Mouse (Mus musculus) liver, embryonic 14.5 days (tissue): ENCODE measurements around the gene Oscp1. TPM values are rescaled to one million over a fixed set of nuclear protein-coding genes. Genes with fewer than 3 reads are reported as not detected.

Experiments used
- ATAC-seq: fragments of 200-750 bp; cut with Nextera tagmentation; 2 replicates; pipeline ENCODE4 v1.8.0; 2017; ENCODE audit warnings: moderate number of reproducible peaks, mild to moderate bottlenecking, moderate library complexity; ENCODE audit not compliant: insufficient read depth
- DNase-seq, 3 experiments: peaks; one replicate each; pipeline ENCODE4 v3.0.0-alpha.2; 2012 to 2013; ENCODE audit warnings: low read depth in 3 of 3, low spot score in 3 of 3
- H3K27ac ChIP-seq: fragments of 300-500 bp; sonication (generic); 2 replicates; pipeline ENCODE4 v1.5.1; 2014; ENCODE audit warnings: moderate library complexity, mild to moderate bottlenecking, control low read depth, inconsistent platforms
- H3K27me3 ChIP-seq: fragments of 300-500 bp; sonication (generic); 2 replicates; pipeline ENCODE4 v1.6.1; 2014; ENCODE audit warnings: mild to moderate bottlenecking, low read length, moderate library complexity; ENCODE audit not compliant: control insufficient read depth, insufficient read depth
- H3K36me3 ChIP-seq: fragments of 300-500 bp; sonication (generic); replicated peaks from 2 replicates; pipeline ENCODE4 v1.6.1; 2014; ENCODE audit warnings: low read depth; ENCODE audit not compliant: control insufficient read depth, insufficient read depth
- H3K4me1 ChIP-seq, 2 experiments: fragments of 200-500 bp in 1 of 2; fragments of 300-500 bp in 1 of 2; sonication (generic) in 1 of 2; replicated peaks; 2 replicates each; pipeline ENCODE4 v1.6.1; 2012 to 2014; ENCODE audit warnings: antibody characterized with exemption in 1 of 2, inconsistent platforms in 1 of 2, low read length in 1 of 2; ENCODE audit not compliant: control insufficient read depth in 2 of 2, insufficient read depth in 2 of 2
- H3K4me2 ChIP-seq: fragments of 300-500 bp; sonication (generic); 2 replicates; pipeline ENCODE4 v1.6.1; 2014; ENCODE audit warnings: low read depth, mild to moderate bottlenecking, control low read depth, moderate library complexity
- H3K4me3 ChIP-seq, 2 experiments: fragments of 200-500 bp in 1 of 2; fragments of 300-500 bp in 1 of 2; sonication (generic) in 1 of 2; 2 replicates each; pipeline ENCODE4 v1.5.1; 2012 to 2014; ENCODE audit warnings: low read depth in 2 of 2, low read length in 2 of 2, mild to moderate bottlenecking in 2 of 2, control low read depth in 1 of 2, inconsistent platforms in 1 of 2, moderate library complexity in 1 of 2; ENCODE audit not compliant: insufficient read depth in 1 of 2
- H3K9ac ChIP-seq: fragments of 300-500 bp; sonication (generic); replicated peaks from 2 replicates; pipeline ENCODE4 v1.6.1; 2014; ENCODE audit warnings: mild to moderate bottlenecking, control low read depth, moderate library complexity
- H3K9me3 ChIP-seq: fragments of 300-500 bp; sonication (generic); 2 replicates; pipeline ENCODE4 v1.6.1; 2016; ENCODE audit warnings: low read length, mixed read lengths; ENCODE audit not compliant: control insufficient read depth
- CTCF ChIP-seq: IDR thresholded peaks from 2 replicates; pipeline ENCODE4 v1.5.1; 2016; ENCODE audit warnings: antibody characterized with exemption, low read depth, control low read depth
- EP300 ChIP-seq: IDR thresholded peaks from 2 replicates; pipeline ENCODE4 v1.6.1; 2016; ENCODE audit warnings: antibody characterized with exemption, low read depth
- WGBS: fragments of 180-500 bp; shearing (Covaris S2); extraction: QIAGEN DNeasy Blood & Tissue Kit; methylation state at CpG from one replicate; pipeline ENCODE4 v1.1.7; 2014; ENCODE audit not compliant: insufficient replicate concordance; 5-methylcytosine and 5-hydroxymethylcytosine counted together
- polyA plus RNA-seq, 2 experiments: library from polyadenylated mRNA; depleted of rRNA in 1 of 2; stranded (reverse) in 1 of 2; unstranded in 1 of 2; fragments of >200 nt; fragmentation: Nextera tagmentation in 1 of 2; extraction: Ambion mirVana in 1 of 2; gene quantifications; 2 replicates each; pipeline versions ENCODE4 v1.2.1 to v1.2.3; 2012 to 2014

Oscp1 gene
- polyA plus RNA-seq, 2 experiments, result 0.29 to 1.8 TPM

GRCm38 (mm10) chr4:126110374-126111152 is 52.2 kb downstream of the Oscp1 start:
- H3K36me3 ChIP-seq, result no peaks in the 10 kb centered on the region
- 0 out of 2 replicates have a peak overlapping the region, but pooled peaks have one; percentile 11 for H3K9ac ChIP-seq
- H3K27me3 ChIP-seq, result no peaks in the 10 kb centered on the region
- ATAC-seq (peak; percentile 24; the same call in 1 of the 2 replicates), DNase-seq (no peak)
- H3K9me3 ChIP-seq, result no peaks in the 10 kb centered on the region
- H3K27ac ChIP-seq, result peak overlapping the region; percentile 11; the same call in 1 of the 2 replicates
- H3K4me3 ChIP-seq, result no peak overlapping the region
- WGBS, result 12% methylated on average over 12 of the region's 12 CpGs
- TF ChIP-seq CTCF (peak; percentile 36), EP300 (no peak)
- H3K4me2 ChIP-seq, result peak overlapping the region; percentile 36; the same call in 1 of the 2 replicates
- peaks cover 6 to 26% of the 10 kb centered on the region in 2 experiments for H3K4me1 ChIP-seq

GRCm38 (mm10) chr4:126111153-126111549 is 52.8 kb downstream of the Oscp1 start:
- Histone ChIP-seq H3K9me3 (no peaks in the 10 kb centered on the region), H3K4me1 (peaks cover 6 to 26% of the 10 kb centered on the region in 2 experiments), H3K4me3 (no peak overlapping the region), H3K27me3 (no peaks in the 10 kb centered on the region), H3K9ac (no peak overlapping the region), H3K27ac (no peak overlapping the region), H3K36me3 (no peaks in the 10 kb centered on the region), H3K4me2 (peak overlapping the region; percentile 36; the same call in 1 of the 2 replicates)
- DNase-seq (no peak), ATAC-seq (no peak)
- WGBS, result 27% methylated on average over 7 of the region's 7 CpGs
- TF ChIP-seq CTCF (no peak), EP300 (no peak)

GRCm38 (mm10) chr4:126113243-126113642 is 54.9 kb downstream of the Oscp1 start:
- Histone ChIP-seq H3K27ac (no peak overlapping the region), H3K4me2 (no peak overlapping the region), H3K9ac (no peak overlapping the region), H3K4me3 (no peak overlapping the region), H3K36me3 (no peaks in the 10 kb centered on the region), H3K4me1 (peaks cover 6 to 23% of the 10 kb centered on the region in 2 experiments), H3K9me3 (no peaks in the 10 kb centered on the region), H3K27me3 (no peaks in the 10 kb centered on the region)
- ATAC-seq, result no peak
- 74% methylated on average over 4 of the region's 4 CpGs for whole genome bisulfite sequencing
- DNase-seq, result no peak
- TF ChIP-seq CTCF (no peak), EP300 (no peak)

GRCm38 (mm10) chr4:126113943-126114342 is 55.6 kb downstream of the Oscp1 start:
- WGBS, result 17% methylated on average over 6 of the region's 6 CpGs
- H3K9me3 ChIP-seq, result no peaks in the 10 kb centered on the region
- no peaks in the 10 kb centered on the region for H3K36me3 ChIP-seq
- TF ChIP-seq CTCF, result peak; percentile 76
- no peak for TF ChIP-seq EP300
- H3K4me3 ChIP-seq, result no peak overlapping the region
- no peak overlapping the region for H3K27ac ChIP-seq
- peaks cover 6 to 20% of the 10 kb centered on the region in 2 experiments for H3K4me1 ChIP-seq
- peak; percentile 29; the same call in 1 of the 2 replicates for ATAC-seq
- DNase-seq, result no peak
- H3K9ac ChIP-seq, result no peak overlapping the region
- no peaks in the 10 kb centered on the region for H3K27me3 ChIP-seq
- H3K4me2 ChIP-seq, result no peak overlapping the region

GRCm38 (mm10) chr4:126115411-126115810 is 57.0 kb downstream of the Oscp1 start:
- WGBS, result 74% methylated on average over 9 of the region's 9 CpGs

More at GRCm38 (mm10) chr4:126115411-126115810, 57.0 kb downstream of the Oscp1 start:
- Histone ChIP-seq H3K27me3 (no peaks in the 10 kb centered on the region), H3K9me3 (no peaks in the 10 kb centered on the region), H3K27ac (no peak overlapping the region), H3K36me3 (no peaks in the 10 kb centered on the region), H3K4me3 (no peak overlapping the region), H3K9ac (no peak overlapping the region), H3K4me1 (peaks cover 3 to 10% of the 10 kb centered on the region in 2 experiments), H3K4me2 (no peak overlapping the region)
- no peak for ATAC-seq
- no peak for DNase-seq
- TF ChIP-seq EP300 (no peak), CTCF (no peak)
